Mouse (Mus musculus): ENCODE measurements around the gene Gne. TPM values are rescaled to one million over a fixed set of nuclear protein-coding genes. Genes with fewer than 3 reads are reported as not detected.

Gne gene
- 318 and 329 TPM in 2 replicates for total RNA-seq (2014; rRNA removed)
- polyA plus RNA-seq (2012; rRNA removed): 85.5 and 87.9 TPM in 2 replicates

GRCm38 (mm10) chr4:44083945-44084344 is at the start of gene Gne:
Gene Gne, minus strand, starts transcription at chr4:44084177.
- no peak within 1 kb of the TSS for H3K27ac ChIP-seq (replicated peaks; ENCODE audit: insufficient read depth, low read depth, low read length)
- H3K79me2 ChIP-seq (ENCODE audit: control insufficient read depth, insufficient read depth, low read length): no peaks in the 10 kb centered on the region
- DNase-seq (ENCODE audit: extremely low read depth, low read depth, low spot score): no peak
- H3K36me3 ChIP-seq (ENCODE audit: control insufficient read depth, insufficient read depth, low read length): no peaks in the 10 kb centered on the region
- WGBS: 18% methylated on average over 11 of the region's 11 CpGs
- TF ChIP-seq POLR2A (IDR thresholded peaks at IDR 0.05; ENCODE audit: extremely low read depth, insufficient read depth, low read length): no peak
- no peak for TF ChIP-seq CTCF (IDR thresholded peaks at IDR 0.05; ENCODE audit: low read depth, low read length)
- H3K4me1 ChIP-seq (ENCODE audit: control insufficient read depth, insufficient read depth, low read length): peaks cover 3% of the 10 kb centered on the region; the same call in 1 of the 2 replicates
- H3K27me3 ChIP-seq (ENCODE audit: control insufficient read depth, insufficient read depth, low read length): no peaks in the 10 kb centered on the region
- H3K9ac ChIP-seq (ENCODE audit: low read depth, low read length): no peak within 1 kb of the TSS
- H3K4me3 ChIP-seq (ENCODE audit: insufficient read depth, low read depth, low read length): no peak within 1 kb of the TSS

GRCm38 (mm10) chr4:44126805-44127204 is 42.8 kb upstream of the Gne start:
- Histone ChIP-seq H3K9ac (ENCODE audit: low read depth, low read length) (no peak overlapping the region), H3K4me3 (ENCODE audit: insufficient read depth, low read depth, low read length) (no peak overlapping the region), H3K79me2 (ENCODE audit: control insufficient read depth, insufficient read depth, low read length) (no peaks in the 10 kb centered on the region), H3K36me3 (ENCODE audit: control insufficient read depth, insufficient read depth, low read length) (peaks cover 26% of the 10 kb centered on the region), H3K27ac (replicated peaks; ENCODE audit: insufficient read depth, low read depth, low read length) (no peak overlapping the region), H3K4me1 (ENCODE audit: control insufficient read depth, insufficient read depth, low read length) (no peaks in the 10 kb centered on the region), H3K27me3 (ENCODE audit: control insufficient read depth, insufficient read depth, low read length) (no peaks in the 10 kb centered on the region)
- 92% methylated on average over 12 of the region's 12 CpGs for WGBS
- TF ChIP-seq CTCF (IDR thresholded peaks at IDR 0.05; ENCODE audit: low read depth, low read length) (no peak), POLR2A (IDR thresholded peaks at IDR 0.05; ENCODE audit: extremely low read depth, insufficient read depth, low read length) (no peak)
- DNase-seq (ENCODE audit: extremely low read depth, low read depth, low spot score): no peak

GRCm38 (mm10) chr4:44119410-44120201 is 35.6 kb upstream of the Gne start:
- DNase-seq (ENCODE audit: extremely low read depth, low read depth, low spot score): peak; percentile 58
- Histone ChIP-seq H3K27ac (replicated peaks; ENCODE audit: insufficient read depth, low read depth, low read length) (no peak overlapping the region), H3K27me3 (ENCODE audit: control insufficient read depth, insufficient read depth, low read length) (no peaks in the 10 kb centered on the region), H3K79me2 (ENCODE audit: control insufficient read depth, insufficient read depth, low read length) (no peaks in the 10 kb centered on the region), H3K4me1 (ENCODE audit: control insufficient read depth, insufficient read depth, low read length) (peaks cover 3% of the 10 kb centered on the region), H3K4me3 (ENCODE audit: insufficient read depth, low read depth, low read length) (no peak overlapping the region), H3K9ac (ENCODE audit: low read depth, low read length) (no peak overlapping the region), H3K36me3 (ENCODE audit: control insufficient read depth, insufficient read depth, low read length) (no peaks in the 10 kb centered on the region)
- peak; percentile 31 for TF ChIP-seq CTCF (IDR thresholded peaks at IDR 0.05; ENCODE audit: low read depth, low read length)
- TF ChIP-seq POLR2A (IDR thresholded peaks at IDR 0.05; ENCODE audit: extremely low read depth, insufficient read depth, low read length): no peak
- WGBS: 44% methylated on average over 9 of the region's 9 CpGs

- Histone ChIP-seq H3K4me3 (ENCODE audit: insufficient read depth, low read depth, low read length) (no peak overlapping the region), H3K4me1 (ENCODE audit: control insufficient read depth, insufficient read depth, low read length) (peaks cover 10% of the 10 kb centered on the region), H3K27ac (replicated peaks; ENCODE audit: insufficient read depth, low read depth, low read length) (no peak overlapping the region), H3K36me3 (ENCODE audit: control insufficient read depth, insufficient read depth, low read length) (no peaks in the 10 kb centered on the region), H3K9ac (ENCODE audit: low read depth, low read length) (no peak overlapping the region), H3K79me2 (ENCODE audit: control insufficient read depth, insufficient read depth, low read length) (no peaks in the 10 kb centered on the region), H3K27me3 (ENCODE audit: control insufficient read depth, insufficient read depth, low read length) (no peaks in the 10 kb centered on the region)
- TF ChIP-seq POLR2A (IDR thresholded peaks at IDR 0.05; ENCODE audit: extremely low read depth, insufficient read depth, low read length): no peak
- TF ChIP-seq CTCF (IDR thresholded peaks at IDR 0.05; ENCODE audit: low read depth, low read length): no peak
- no peak for DNase-seq (ENCODE audit: extremely low read depth, low read depth, low spot score)
- 91% methylated on average over 13 of the region's 13 CpGs for WGBS
Observed at GRCm38 (mm10) chr4:44115046-44115445, 31.1 kb upstream of the Gne start.

GRCm38 (mm10) chr4:44113393-44114138 is 29.6 kb upstream of the Gne start:
- peak; percentile 21 for DNase-seq (ENCODE audit: extremely low read depth, low read depth, low spot score)
- no peaks in the 10 kb centered on the region for H3K27me3 ChIP-seq (ENCODE audit: control insufficient read depth, insufficient read depth, low read length)
- H3K27ac ChIP-seq (replicated peaks; ENCODE audit: insufficient read depth, low read depth, low read length): no peak overlapping the region; the same call in 1 of the 2 replicates
- no peaks in the 10 kb centered on the region for H3K36me3 ChIP-seq (ENCODE audit: control insufficient read depth, insufficient read depth, low read length)
- no peak overlapping the region for H3K4me3 ChIP-seq (ENCODE audit: insufficient read depth, low read depth, low read length)
- H3K9ac ChIP-seq (ENCODE audit: low read depth, low read length): no peak overlapping the region
- H3K4me1 ChIP-seq (ENCODE audit: control insufficient read depth, insufficient read depth, low read length): peaks cover 10% of the 10 kb centered on the region
- TF ChIP-seq POLR2A (IDR thresholded peaks at IDR 0.05; ENCODE audit: extremely low read depth, insufficient read depth, low read length) (no peak), CTCF (IDR thresholded peaks at IDR 0.05; ENCODE audit: low read depth, low read length) (no peak)
- no peaks in the 10 kb centered on the region for H3K79me2 ChIP-seq (ENCODE audit: control insufficient read depth, insufficient read depth, low read length)
- 37% methylated on average over 16 of the region's 16 CpGs for WGBS

Measured in liver, adult 2 months (tissue).